ENCODE assay signal across 10 mouse cellular contexts in genomic region chr7:70118971-70119370, GRCm38 (mm10).
DNase-seq lines count a peak whose midpoint lies in the region; ATAC-seq and TF ChIP-seq lines count a peak whose summit lies in the region.
"Had no signal": no experiment of that assay in that cellular context is flagged by ENCODE, and none has a peak within 500 bp of the region (broad histone marks: within the 10 kb centered on the region; RNA-seq: fewer than 3 reads in every experiment).

No protein-coding gene starts in this region.

- TF ChIP-seq CTCF in lung, postnatal 0 days (IDR thresholded peaks at IDR 0.05): no peak
- TF ChIP-seq CTCF in cerebellum, adult 2 months (IDR thresholded peaks at IDR 0.05; ENCODE audit: borderline replicate concordance, insufficient read depth, low read depth, low read length): no peak

- H3K27ac ChIP-seq in lung, postnatal 0 days (ENCODE audit: low read length): no peak overlapping the region
- H3K27ac ChIP-seq in forebrain, embryonic 15.5 days (replicated peaks): peak overlapping the region; percentile 92
- H3K27ac ChIP-seq in limb, embryonic 14.5 days (replicated peaks; ENCODE audit: low read depth, low read length): no peak overlapping the region
- no peak overlapping the region for H3K27ac ChIP-seq in cerebellum, adult 2 months (ENCODE audit: insufficient read depth, low read length)

- no peak for ATAC-seq in lung, postnatal 0 days
- ATAC-seq in forebrain, embryonic 15.5 days (replicated peaks): no peak
- ATAC-seq in limb, embryonic 14.5 days (ENCODE audit: low FRiP score, low read depth): no peak
- no peak for ATAC-seq in megakaryocyte-erythroid progenitor cell, adult 5-6 weeks (replicated peaks; ENCODE audit: low FRiP score, low TSS enrichment, poor library complexity, severe bottlenecking)

- no peak for TF ChIP-seq POLR2A in limb, embryonic 14.5 days (IDR thresholded peaks at IDR 0.05; ENCODE audit: borderline replicate concordance, extremely low read depth, insufficient read depth, insufficient read length)
- TF ChIP-seq POLR2A in cerebellum, adult 2 months (IDR thresholded peaks at IDR 0.05; ENCODE audit: borderline replicate concordance, insufficient read depth, low read length): no peak

- 47% methylated on average over 7 of the region's 7 CpGs for WGBS in lung, postnatal 0 days
- WGBS in forebrain, embryonic 15.5 days: 4% methylated on average over 7 of the region's 7 CpGs
- 41% methylated on average over 7 of the region's 7 CpGs for WGBS in limb, embryonic 14.5 days
- WGBS in cerebellum, adult 2 months: 16% methylated on average over 7 of the region's 7 CpGs

- H3K9ac ChIP-seq in lung, postnatal 0 days (replicated peaks; ENCODE audit: low read depth): no peak overlapping the region
- peak overlapping the region; percentile 52 for H3K9ac ChIP-seq in forebrain, embryonic 15.5 days (replicated peaks)
- H3K9ac ChIP-seq in limb, embryonic 14.5 days (ENCODE audit: low read depth, low read length, severe bottlenecking): no peak overlapping the region

- DNase-seq in lung, postnatal 0 days (ENCODE audit: low spot score): no peak
- no peak for DNase-seq in lung, postnatal 4 days
- no peak for DNase-seq in limb, embryonic 14.5 days (ENCODE audit: low spot score)
- no peak for DNase-seq in cerebellum, postnatal 14 days
- no peak for DNase-seq in cerebellum, adult 2 months
- DNase-seq: kidney, adult 11 months; spleen, adult 18-20 months had no signal

- H3K4me2 ChIP-seq in lung, postnatal 0 days (replicated peaks; ENCODE audit: low read depth, low read length): peak overlapping the region; percentile 58
- H3K4me2 ChIP-seq in forebrain, embryonic 15.5 days (replicated peaks): peak overlapping the region; percentile 83
- H3K4me2 ChIP-seq in limb, embryonic 14.5 days (replicated peaks; ENCODE audit: low read depth, low read length, severe bottlenecking): peak overlapping the region; percentile 52

- no peaks in the 10 kb centered on the region for H3K9me3 ChIP-seq in lung, postnatal 0 days (ENCODE audit: low read length)
- no peaks in the 10 kb centered on the region for H3K9me3 ChIP-seq in forebrain, embryonic 15.5 days
- H3K9me3 ChIP-seq in limb, embryonic 14.5 days (ENCODE audit: control insufficient read depth, low read length): no peaks in the 10 kb centered on the region
- H3K9me3 ChIP-seq: megakaryocyte, embryonic 14.5 days had no signal

- H3K4me1 ChIP-seq in lung, postnatal 0 days (ENCODE audit: insufficient read depth, low read depth, low read length): no peaks in the 10 kb centered on the region
- peaks cover 31% of the 10 kb centered on the region for H3K4me1 ChIP-seq in forebrain, embryonic 15.5 days
- H3K4me1 ChIP-seq in limb, embryonic 14.5 days (ENCODE audit: control insufficient read depth, insufficient read depth, low read length): peaks cover 6% of the 10 kb centered on the region; the same call in 1 of the 2 replicates
- H3K4me1 ChIP-seq in cerebellum, adult 2 months (ENCODE audit: control insufficient read depth, insufficient read depth, low read length): no peaks in the 10 kb centered on the region
- H3K4me1 ChIP-seq: megakaryocyte, embryonic 14.5 days had no signal

- H3K36me3 ChIP-seq in lung, postnatal 0 days (ENCODE audit: insufficient read depth, low read length): no peaks in the 10 kb centered on the region
- no peaks in the 10 kb centered on the region for H3K36me3 ChIP-seq in forebrain, embryonic 15.5 days
- H3K36me3 ChIP-seq in limb, embryonic 14.5 days (ENCODE audit: control insufficient read depth, insufficient read depth, low read length): no peaks in the 10 kb centered on the region

- peak overlapping the region; percentile 34 for H3K4me3 ChIP-seq in lung, postnatal 0 days (ENCODE audit: low read depth, low read length)
- H3K4me3 ChIP-seq in forebrain, embryonic 15.5 days: peak overlapping the region; percentile 40
- H3K4me3 ChIP-seq in limb, embryonic 14.5 days (replicated peaks; ENCODE audit: low read length): no peak overlapping the region
- H3K4me3 ChIP-seq in cerebellum, adult 2 months (replicated peaks; ENCODE audit: insufficient read depth, low read depth, low read length): no peak overlapping the region
- H3K4me3 ChIP-seq: megakaryocyte, embryonic 14.5 days had no signal

- H3K27me3 ChIP-seq in lung, postnatal 0 days (replicated peaks; ENCODE audit: insufficient read depth, low read length): no peaks in the 10 kb centered on the region
- peaks cover 27% of the 10 kb centered on the region; the same call in 1 of the 2 replicates for H3K27me3 ChIP-seq in forebrain, embryonic 15.5 days
- H3K27me3 ChIP-seq in limb, embryonic 14.5 days (ENCODE audit: control insufficient read depth, insufficient read depth, low read length): peaks cover 17% of the 10 kb centered on the region
- H3K27me3 ChIP-seq in cerebellum, adult 2 months (ENCODE audit: control insufficient read depth, insufficient read depth, low read length): no peaks in the 10 kb centered on the region; the same call in 1 of the 2 replicates
- H3K27me3 ChIP-seq: megakaryocyte, embryonic 14.5 days had no signal

- TF ChIP-seq EP300 in lung, postnatal 0 days (IDR thresholded peaks at IDR 0.05): no peak

Comparison
In these comparisons a context has a peak if more than half of its experiments do, and no peak if none do; other contexts are left out.
1. H3K4me3 ChIP-seq: peak in lung, postnatal 0 days (single experiment) and forebrain, embryonic 15.5 days (single experiment); none in limb, embryonic 14.5 days (single experiment) and cerebellum, adult 2 months (single experiment).
2. Peak in every context shown above with its lines, with median percentiles within 50 percentile points of each other: H3K4me2 ChIP-seq.